Mouse (Mus musculus) macrophage (primary cell): ENCODE results near the gene Lyrm9. TPM values are rescaled to one million over a fixed set of nuclear protein-coding genes. Genes with fewer than 3 reads are reported as not detected.

Experiments used
- H3K27ac ChIP-seq: fragments of 350-480 bp; formaldehyde crosslinking; 2 replicates; pipeline ENCODE4 v1.9.0; 2021
- H3K36me3 ChIP-seq: fragments of 350-480 bp; formaldehyde crosslinking; 2 replicates; pipeline ENCODE4 v1.9.0; 2021; ENCODE audit errors: inconsistent target
- H3K4me3 ChIP-seq: fragments of 350-480 bp; formaldehyde crosslinking; 2 replicates; pipeline ENCODE4 v1.9.0; 2021; ENCODE audit errors: inconsistent target
- H3K79me2 ChIP-seq: fragments of 350-480 bp; formaldehyde crosslinking; 2 replicates; pipeline ENCODE4 v1.9.0; 2021; ENCODE audit errors: inconsistent target
- WGBS: methylation state at CpG from one replicate; pipeline ENCODE4 v1.1.7; 2026; ENCODE audit warnings: inconsistent platforms; ENCODE audit not compliant: missing documents; 5-methylcytosine and 5-hydroxymethylcytosine counted together
- polyA plus RNA-seq: library from polyadenylated mRNA; stranded (reverse); fragments of 250-400 nt; gene quantifications from 3 replicates; pipeline ENCODE4 v1.2.4, GENCODE M21; 2018; ENCODE audit warnings: inconsistent platforms

Gene Lyrm9
- polyA plus RNA-seq, 1 experiment from 2014 or later: 12.6 TPM

DNA sequence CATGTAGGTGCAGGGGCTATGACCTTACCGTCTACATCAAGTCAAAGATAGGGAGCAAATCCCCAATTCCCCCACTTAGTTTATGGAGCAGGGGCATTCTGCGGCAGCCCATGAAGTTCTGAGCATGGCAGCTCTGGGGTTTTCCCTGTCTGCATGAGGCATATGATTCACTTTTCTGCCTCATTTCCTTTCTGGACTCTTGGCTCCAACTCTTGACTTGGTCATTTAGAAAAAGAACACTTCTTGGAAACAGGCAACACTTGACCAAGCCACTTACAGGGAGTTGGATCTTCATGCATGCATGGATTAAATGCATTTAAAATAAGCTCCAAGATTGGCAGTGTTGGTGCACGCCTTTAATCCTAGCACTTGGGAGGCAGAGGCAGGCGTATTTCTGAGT lies 62.8 kb downstream of the Lyrm9 start:
- WGBS: 100% methylated on average over 4 of the region's 4 CpGs
- H3K4me3 ChIP-seq: no peak overlapping the region
- no peak overlapping the region for H3K27ac ChIP-seq
- no peaks in the 10 kb centered on the region for H3K36me3 ChIP-seq
- no peaks in the 10 kb centered on the region for H3K79me2 ChIP-seq

Other genes with a start within 250 kb of the Lyrm9 start
- gene Nlk, start 129.2 kb upstream of the Lyrm9 start, polyA plus RNA-seq: 12.9 to 23.2 TPM (median 16.9 TPM) in 3 replicates
- gene Ccnq, start 74.9 kb upstream of the Lyrm9 start, polyA plus RNA-seq: 9.6 to 19.0 TPM (median 16.3 TPM) in 3 replicates
- 0.42 to 1.6 TPM (median 0.49 TPM) in 3 replicates for gene Nos2, start 94.2 kb downstream of the Lyrm9 start, polyA plus RNA-seq
- 323 to 421 TPM (median 415 TPM) in 3 replicates for gene Lgals9, start 158.4 kb downstream of the Lyrm9 start, polyA plus RNA-seq